Mouse (Mus musculus) CH12.LX (cell line): ENCODE results near the gene Mttp.

Source experiments
- ELF1 ChIP-seq: IDR thresholded peaks from 2 replicates; pipeline ENCODE4 v1.6.1; 2014; ENCODE audit warnings: low read depth, mild to moderate bottlenecking, inconsistent platforms, low read length, improper control_type of control experiment
- EP300 ChIP-seq: IDR thresholded peaks from 2 replicates; pipeline ENCODE4 v1.6.1; 2011; ENCODE audit warnings: low read length, improper control_type of control experiment
- HCFC1 ChIP-seq: IDR thresholded peaks from 2 replicates; pipeline ENCODE4 v1.6.1; 2012; ENCODE audit warnings: low read depth, mild to moderate bottlenecking, inconsistent platforms, low read length, improper control_type of control experiment
- MEF2A ChIP-seq: IDR thresholded peaks from 2 replicates; pipeline ENCODE4 v1.6.1; 2014; ENCODE audit warnings: low read depth, mild to moderate bottlenecking, inconsistent platforms, low read length, improper control_type of control experiment, borderline replicate concordance
- NELFE ChIP-seq: IDR thresholded peaks from 2 replicates; pipeline ENCODE4 v1.6.1; 2011; ENCODE audit warnings: low read depth, low read length, improper control_type of control experiment
- POLR2A ChIP-seq: IDR thresholded peaks from 2 replicates; pipeline ENCODE4 v1.6.1; 2011; ENCODE audit warnings: low read depth, mild to moderate bottlenecking, improper control_type of control experiment, low read length
- TBP ChIP-seq: conservative IDR thresholded peaks from 2 replicates; pipeline ENCODE4 v1.6.1; 2011; ENCODE audit warnings: low read depth, low read length, improper control_type of control experiment
- UBTF ChIP-seq: IDR thresholded peaks from 2 replicates; pipeline ENCODE4 v1.6.1; 2012; ENCODE audit warnings: low read depth, mild to moderate bottlenecking, inconsistent platforms, low read length, improper control_type of control experiment, moderate library complexity

DNA sequence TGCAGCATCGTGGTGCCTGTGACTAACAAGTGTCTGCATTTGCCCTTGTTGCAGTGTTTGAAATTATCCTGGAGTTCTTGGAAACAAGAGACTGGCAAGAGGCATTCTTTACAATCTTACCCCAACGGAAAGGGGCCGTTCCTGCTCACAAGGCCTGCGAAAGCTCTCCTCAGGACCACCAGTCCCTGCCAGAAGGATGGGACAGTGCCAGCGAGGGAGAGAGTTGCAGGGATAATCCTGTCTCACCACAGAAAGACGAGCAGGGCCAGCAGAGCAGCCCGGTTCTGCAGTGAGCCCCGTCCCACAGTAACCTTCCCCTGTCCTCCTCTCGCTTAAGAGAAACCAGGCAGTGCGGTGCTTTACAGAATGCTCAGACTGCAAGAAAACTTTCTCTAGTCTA lies 11.9 kb upstream of the Mttp start:
- TF ChIP-seq HCFC1 = no peak
- TF ChIP-seq NELFE = no peak
- no peak for TF ChIP-seq TBP
- no peak for TF ChIP-seq ELF1
- no peak for TF ChIP-seq UBTF
- no peak for TF ChIP-seq POLR2A
- TF ChIP-seq EP300 = no peak
- TF ChIP-seq MEF2A = no peak
